Mouse (Mus musculus) megakaryocyte progenitor cell, adult 5-6 weeks (primary cell): ENCODE measurements around the gene Scn2b. TPM values are rescaled to one million over a fixed set of nuclear protein-coding genes. Genes with fewer than 3 reads are reported as not detected.

ENCODE experiments used
- ATAC-seq: replicated peaks from 2 replicates; pipeline ENCODE4 v1.8.0; 2016; ENCODE audit warnings: mild to moderate bottlenecking, moderate TSS enrichment, inconsistent platforms; ENCODE audit not compliant: poor library complexity
- total RNA-seq, 2 experiments: library from RNA; stranded (forward) in 1 of 2; stranded (reverse) in 1 of 2; fragments of 157-497, 149-512 nt in 1 of 2; fragments of 200-1000 nt in 1 of 2; gene quantifications; 2 replicates each; pipeline versions ENCODE4 v1.2.3 to v1.2.4; 2015 to 2017

Gene Scn2b
- total RNA-seq, 2 experiments from 2014 or later, result not detected

- ATAC-seq, result no peak
Measured at GRCm38 (mm10) chr9:45119316-45119953, 1.9 kb downstream of the Scn2b start.

- ATAC-seq, result no peak
Measured at GRCm38 (mm10) chr9:45119954-45120530, 2.5 kb downstream of the Scn2b start.

- ATAC-seq, result no peak
Measured at GRCm38 (mm10) chr9:45120567-45120966, 3.0 kb downstream of the Scn2b start.

GRCm38 (mm10) chr9:45121001-45121400 is 3.4 kb downstream of the Scn2b start:
- ATAC-seq, result no peak

GRCm38 (mm10) chr9:45121769-45122168 is 4.2 kb downstream of the Scn2b start:
- peak; percentile 87 for ATAC-seq

GRCm38 (mm10) chr9:45122209-45122761 is 4.7 kb downstream of the Scn2b start:
- peak; percentile 49 for ATAC-seq

GRCm38 (mm10) chr9:45125211-45125610 is 7.6 kb downstream of the Scn2b start:
- no peak for ATAC-seq

- no peak for ATAC-seq
Measured at GRCm38 (mm10) chr9:45126941-45127340, 9.4 kb downstream of the Scn2b start.

GRCm38 (mm10) chr9:45130119-45130518 is 12.5 kb downstream of the Scn2b start:
- ATAC-seq, result no peak

GRCm38 (mm10) chr9:45133484-45134310 is 16.1 kb downstream of the Scn2b start:
- ATAC-seq, result peak; percentile 53; the same call in 1 of the 2 replicates

GRCm38 (mm10) chr9:45136442-45137169 is 19.0 kb downstream of the Scn2b start:
- ATAC-seq, result no peak

GRCm38 (mm10) chr9:45138191-45139032 is 20.8 kb downstream of the Scn2b start, which contains the start of gene Scn4b:
Gene Scn4b (plus strand): TSS chr9:45138395.
- no peak for ATAC-seq

- no peak for ATAC-seq
Measured at GRCm38 (mm10) chr9:45139082-45139481, 21.5 kb downstream of the Scn2b start.

- no peak for ATAC-seq
Measured at GRCm38 (mm10) chr9:45140945-45141344, 23.4 kb downstream of the Scn2b start.

GRCm38 (mm10) chr9:45142686-45143085 is 25.1 kb downstream of the Scn2b start:
- ATAC-seq, result no peak

- ATAC-seq, result no peak
Measured at GRCm38 (mm10) chr9:45145533-45146266, 28.1 kb downstream of the Scn2b start.

GRCm38 (mm10) chr9:45146267-45146597 is 28.6 kb downstream of the Scn2b start:
- peak; percentile 65 for ATAC-seq

GRCm38 (mm10) chr9:45150933-45151332 is 33.4 kb downstream of the Scn2b start:
- no peak for ATAC-seq

GRCm38 (mm10) chr9:45153361-45153760 is 35.8 kb downstream of the Scn2b start:
- no peak for ATAC-seq
